Mouse (Mus musculus) thymus, postnatal 25 days (tissue): ENCODE data around the gene Trmt1l.
"Not testable (repeated sequence)": the region's sequence is repeated elsewhere in the genome, so short reads cannot be mapped to it uniquely, and the experiment has no call there.

Experiments used
- DNase-seq: peaks from one replicate; pipeline ENCODE4 v3.0.0; 2022

The Trmt1l gene

GRCm38 (mm10) chr1:151428263-151429221 lies at the start of gene Trmt1l, which contains the start of gene Swt1:
Gene Trmt1l (plus strand): TSS chr1:151428542.
Gene Swt1 (minus strand): TSS chr1:151428455.
- DNase-seq: peak; percentile 94

DNA sequence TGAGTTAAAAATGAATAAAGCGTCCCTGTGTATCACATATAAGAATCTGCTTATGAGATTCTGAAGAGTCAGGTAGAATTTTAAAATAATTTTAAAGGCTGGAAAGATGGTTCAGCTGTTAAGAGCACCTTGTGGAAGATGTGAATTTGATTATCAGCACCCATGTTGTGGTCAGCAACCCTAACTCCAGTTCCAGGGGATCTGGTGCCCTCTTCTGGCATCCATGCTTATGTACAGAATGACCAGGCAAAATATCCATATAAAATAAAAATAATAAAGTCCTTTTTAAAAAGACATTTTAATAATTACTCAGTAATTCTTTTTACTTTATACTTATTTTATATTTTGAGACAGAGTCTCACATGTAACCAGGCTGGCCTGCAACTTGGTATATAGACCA lies 38.3 kb upstream of the Trmt1l start:
- no peak for DNase-seq

DNA sequence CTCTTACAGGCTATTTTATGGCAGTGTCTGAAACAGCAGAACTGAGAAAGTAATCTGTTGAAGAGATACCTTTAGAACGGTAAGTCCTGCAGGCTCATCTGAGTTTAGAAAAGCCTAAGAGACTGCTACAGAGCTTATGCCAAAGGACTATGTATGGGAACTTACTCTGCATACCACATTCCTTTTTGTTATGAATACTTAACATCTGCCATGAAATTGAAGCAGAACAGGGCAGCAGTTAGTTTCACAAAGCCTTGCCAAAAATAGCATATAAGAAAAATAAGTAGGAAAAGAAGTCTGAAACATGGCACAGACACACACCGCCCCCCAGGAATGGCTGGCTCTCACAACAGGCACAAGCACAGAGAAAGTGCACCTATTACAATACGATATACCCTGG lies 18.5 kb upstream of the Trmt1l start:
- DNase-seq: no peak

GRCm38 (mm10) chr1:151422178-151422577 lies 6.2 kb upstream of the Trmt1l start:
- no peak for DNase-seq

- no peak for DNase-seq
Measured at GRCm38 (mm10) chr1:151426947-151427600, 1.3 kb upstream of the Trmt1l start.

- DNase-seq: no peak
Measured at GRCm38 (mm10) chr1:151427888-151428262, 467 bp upstream of the Trmt1l start.

DNA sequence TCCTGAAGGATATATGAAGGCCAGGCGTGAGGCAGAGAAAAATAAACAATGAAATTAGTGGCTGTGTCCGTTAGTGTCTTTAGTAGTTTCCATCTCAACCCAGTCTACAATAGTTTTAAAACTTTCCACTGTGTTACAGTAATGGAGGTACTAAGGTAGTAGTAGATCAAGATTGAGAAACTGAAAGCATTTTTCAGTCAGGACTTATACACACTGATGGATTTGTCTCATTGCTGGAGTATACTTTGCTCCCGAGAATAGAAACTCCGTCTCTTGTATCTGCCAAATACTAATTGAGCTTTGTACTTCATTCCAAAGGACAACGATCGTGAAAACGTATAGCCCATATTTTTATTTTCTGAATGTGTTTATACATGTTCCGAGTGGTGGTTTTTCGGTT lies 974 bp downstream of the Trmt1l start:
- DNase-seq: no peak

DNA sequence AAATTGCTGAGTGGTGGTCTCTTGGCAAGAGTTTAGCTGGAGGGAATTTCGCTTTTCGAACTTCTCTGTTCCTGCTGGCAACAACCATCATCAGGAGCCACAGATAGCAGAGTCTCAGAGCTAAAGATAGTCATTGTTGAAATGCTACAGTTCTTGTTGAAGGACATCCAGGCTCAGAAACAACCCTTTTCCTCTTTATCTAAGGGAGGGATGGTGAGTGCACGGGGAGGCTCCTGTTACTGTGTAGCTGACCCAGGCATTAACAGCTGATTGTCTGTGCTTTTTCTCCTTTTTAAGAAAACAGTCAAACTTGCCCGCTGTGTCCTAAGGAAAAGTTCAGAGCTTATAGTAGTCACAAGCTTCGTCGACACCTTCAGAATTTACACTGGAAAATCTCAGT lies 7.1 kb downstream of the Trmt1l start:
- DNase-seq: no peak

GRCm38 (mm10) chr1:151449866-151450265 lies 21.5 kb downstream of the Trmt1l start:
- DNase-seq: no peak

DNA sequence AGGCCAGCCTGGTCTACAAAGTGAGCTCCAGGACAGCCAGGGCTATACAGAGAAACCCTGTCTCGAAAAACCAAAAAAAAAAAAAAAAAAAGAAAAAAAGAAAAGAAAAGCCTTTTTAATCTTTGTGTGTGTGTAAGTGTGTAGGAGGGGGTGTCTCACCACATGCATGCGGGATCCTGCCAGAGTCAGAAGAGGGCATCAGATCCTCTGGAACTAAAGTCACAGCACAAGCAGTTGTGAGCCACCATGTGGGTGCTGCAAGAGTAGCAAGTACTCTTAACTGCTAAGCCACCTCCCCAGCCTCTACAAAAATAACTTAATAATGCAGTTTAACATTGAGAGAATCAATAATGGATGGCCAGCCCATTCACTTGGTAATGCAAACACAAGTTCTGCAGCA lies 22.5 kb downstream of the Trmt1l start:
- no peak for DNase-seq

GRCm38 (mm10) chr1:151451946-151452345 lies 23.6 kb downstream of the Trmt1l start:
- no peak for DNase-seq

- no peak for DNase-seq
Measured at GRCm38 (mm10) chr1:151457087-151457486, 28.7 kb downstream of the Trmt1l start.

GRCm38 (mm10) chr1:151461265-151461664 lies 32.9 kb downstream of the Trmt1l start:
- no peak for DNase-seq

DNA sequence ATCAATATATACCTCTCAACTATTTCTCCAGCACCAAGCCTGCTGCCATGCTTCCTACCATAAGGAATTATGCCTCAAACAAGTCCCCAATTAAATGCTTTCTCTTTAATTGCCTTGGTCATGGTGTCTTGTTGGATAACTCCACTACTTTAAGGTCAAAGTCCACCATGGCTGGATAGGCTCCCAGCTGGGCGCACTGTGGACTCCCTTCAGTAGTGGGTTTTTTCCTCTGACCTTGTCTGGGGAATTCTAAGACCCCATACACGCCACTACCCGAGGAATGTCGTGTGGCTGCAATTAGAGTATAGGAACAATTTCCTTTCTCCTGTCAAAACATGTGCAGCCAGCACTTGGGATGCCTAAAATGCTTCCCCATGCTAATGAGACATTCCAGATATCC lies 36.6 kb downstream of the Trmt1l start:
- DNase-seq: no peak

- no peak for DNase-seq
Measured at GRCm38 (mm10) chr1:151466571-151466970, 38.2 kb downstream of the Trmt1l start.

DNA sequence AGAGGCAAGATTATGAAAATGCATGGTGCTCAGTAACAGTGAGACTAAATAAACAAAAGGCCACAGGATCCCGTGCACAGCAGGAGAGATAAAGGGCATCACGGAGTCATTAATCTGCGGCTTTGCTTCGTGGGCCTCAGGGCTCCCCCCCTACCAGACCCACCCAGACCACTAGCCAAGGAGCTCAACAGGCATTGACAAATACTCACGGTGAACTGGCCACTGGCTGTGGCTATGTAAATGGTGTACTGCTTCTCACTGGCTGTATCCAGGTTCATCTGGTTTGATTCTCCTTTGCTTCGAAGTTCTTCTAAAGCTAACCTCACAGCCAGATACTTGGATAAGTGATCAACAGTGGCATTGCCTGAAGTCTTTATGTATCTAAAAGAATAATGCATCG lies 43.1 kb downstream of the Trmt1l start:
- no peak for DNase-seq

GRCm38 (mm10) chr1:151472386-151472785 lies 44.0 kb downstream of the Trmt1l start:
- not testable (repeated sequence) for DNase-seq

DNA sequence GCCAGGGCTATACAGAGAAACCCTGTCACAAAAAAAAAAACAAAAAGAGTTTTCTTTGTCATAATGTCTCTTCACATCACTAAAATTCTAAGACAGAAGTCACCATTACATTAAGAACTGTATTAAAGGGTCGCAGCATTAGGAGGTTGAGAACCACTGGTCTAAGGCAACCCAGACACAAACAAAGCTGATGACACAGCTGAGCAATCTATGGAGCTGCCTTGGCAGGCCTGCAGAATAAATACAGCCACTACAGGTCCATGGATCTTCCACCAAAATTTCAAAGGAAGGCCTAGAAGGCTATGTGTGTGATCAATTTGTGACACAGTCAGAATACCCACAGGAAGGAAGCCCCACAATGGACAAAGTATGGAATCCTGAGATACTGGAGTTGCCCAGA lies 54.2 kb downstream of the Trmt1l start:
- DNase-seq: no peak

DNA sequence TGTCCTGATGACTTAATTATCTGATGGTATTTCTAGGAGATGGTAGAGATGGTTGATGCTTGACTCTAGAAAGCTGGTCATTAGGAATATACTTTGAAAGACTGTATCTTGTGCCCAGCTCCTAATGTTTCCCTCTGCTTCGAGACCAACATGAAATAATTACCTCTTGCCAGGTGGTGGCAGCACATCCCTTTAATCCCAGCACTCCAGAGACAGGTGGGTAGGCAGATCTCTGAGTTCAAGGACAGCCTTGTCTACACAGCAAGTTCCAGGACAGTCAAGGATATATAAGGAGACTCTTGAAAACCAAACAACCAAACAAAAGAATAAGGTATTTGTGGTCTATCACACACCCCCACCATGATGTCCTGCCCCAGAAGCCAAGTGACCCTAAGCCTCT lies 55.2 kb downstream of the Trmt1l start:
- peak; percentile 47 for DNase-seq

DNA sequence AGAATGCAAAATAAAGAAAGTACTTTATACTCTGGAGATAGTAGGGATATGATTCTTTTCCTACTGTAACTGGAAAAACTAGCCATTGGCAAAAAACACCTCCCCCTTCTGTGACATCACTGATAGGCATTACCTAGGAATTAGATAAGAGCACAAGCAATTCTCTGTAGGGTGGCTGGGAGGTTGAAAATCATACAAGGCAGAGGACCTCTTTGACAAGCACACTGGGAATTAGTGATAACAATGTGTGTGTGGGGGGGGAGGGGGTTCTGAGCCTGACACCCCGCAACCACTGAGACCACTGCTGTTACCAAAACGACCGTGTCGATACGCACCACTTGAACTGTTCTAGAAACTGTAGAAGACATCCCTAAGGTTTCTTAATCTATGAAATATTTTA lies 56.4 kb downstream of the Trmt1l start:
- DNase-seq: no peak

GRCm38 (mm10) chr1:151489806-151490205 lies 61.5 kb downstream of the Trmt1l start:
- DNase-seq: peak; percentile 20

DNA sequence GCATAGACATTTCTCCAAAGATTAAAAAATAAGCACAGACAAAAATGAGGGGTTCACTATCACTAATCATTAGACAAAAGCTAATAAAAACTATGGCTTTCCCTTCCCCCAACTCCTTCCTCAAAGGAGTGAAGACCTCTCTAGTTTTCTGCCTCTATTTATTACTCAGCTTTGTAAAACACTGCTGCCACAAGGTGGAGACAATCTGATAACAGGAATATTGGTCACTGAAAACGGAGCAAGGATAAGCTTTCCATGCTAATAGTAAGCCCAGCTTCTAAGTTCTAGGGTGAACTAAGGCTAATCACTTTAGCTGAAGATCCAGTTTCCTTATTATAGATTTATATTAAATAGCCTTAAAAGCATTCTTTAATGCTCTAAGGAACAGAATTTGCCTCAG lies 64.1 kb downstream of the Trmt1l start:
- no peak for DNase-seq

GRCm38 (mm10) chr1:151493826-151494225 lies 65.5 kb downstream of the Trmt1l start:
- DNase-seq: no peak

DNA sequence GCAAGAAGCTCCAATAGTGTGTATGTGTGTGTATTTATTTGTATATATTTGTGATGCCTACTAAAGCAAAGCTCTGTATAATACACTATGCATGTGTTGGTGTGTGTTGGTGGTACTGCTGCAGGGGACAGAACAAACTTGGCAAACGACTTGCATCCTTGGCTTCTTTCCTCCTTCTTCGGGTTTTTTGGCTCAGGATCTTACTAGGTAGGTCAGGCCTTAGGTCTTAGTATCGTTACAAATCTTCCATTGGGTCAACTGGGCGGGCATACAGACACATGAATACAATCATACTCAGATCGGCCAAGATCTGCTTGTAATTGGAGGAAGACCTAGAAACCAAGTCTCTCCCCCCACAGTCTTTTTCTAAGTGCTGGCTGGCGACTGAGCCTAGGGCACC lies 66.4 kb downstream of the Trmt1l start:
- no peak for DNase-seq
